Mouse (Mus musculus): ENCODE results near the gene Apoc3. TPM values are rescaled to one million over a fixed set of nuclear protein-coding genes. Genes with fewer than 3 reads are reported as not detected.
A peak's percentile ranks its signal among the peaks of the same experiment; 100 is the strongest.

Gene Apoc3
- total RNA-seq, 2 experiments from 2014 or later = not detected

- no peak for DNase-seq (ENCODE audit: low spot score in 2 of 2)
Observed at GRCm38 (mm10) chr9:46230450-46230975, 4.9 kb downstream of the Apoc3 start.

- peak; percentile 62 to 83 for DNase-seq (ENCODE audit: low spot score in 2 of 2)
Observed at GRCm38 (mm10) chr9:46229573-46230449, 5.6 kb downstream of the Apoc3 start.

- no peak for DNase-seq (ENCODE audit: low spot score in 2 of 2)
Observed at GRCm38 (mm10) chr9:46228491-46228890, 6.9 kb downstream of the Apoc3 start, which contains the start of gene Apoa1. Gene Apoa1 (plus strand): TSS chr9:46228580.

GRCm38 (mm10) chr9:46227064-46227614 lies 8.3 kb downstream of the Apoc3 start:
- no peak for DNase-seq (ENCODE audit: low spot score in 2 of 2)

DNA sequence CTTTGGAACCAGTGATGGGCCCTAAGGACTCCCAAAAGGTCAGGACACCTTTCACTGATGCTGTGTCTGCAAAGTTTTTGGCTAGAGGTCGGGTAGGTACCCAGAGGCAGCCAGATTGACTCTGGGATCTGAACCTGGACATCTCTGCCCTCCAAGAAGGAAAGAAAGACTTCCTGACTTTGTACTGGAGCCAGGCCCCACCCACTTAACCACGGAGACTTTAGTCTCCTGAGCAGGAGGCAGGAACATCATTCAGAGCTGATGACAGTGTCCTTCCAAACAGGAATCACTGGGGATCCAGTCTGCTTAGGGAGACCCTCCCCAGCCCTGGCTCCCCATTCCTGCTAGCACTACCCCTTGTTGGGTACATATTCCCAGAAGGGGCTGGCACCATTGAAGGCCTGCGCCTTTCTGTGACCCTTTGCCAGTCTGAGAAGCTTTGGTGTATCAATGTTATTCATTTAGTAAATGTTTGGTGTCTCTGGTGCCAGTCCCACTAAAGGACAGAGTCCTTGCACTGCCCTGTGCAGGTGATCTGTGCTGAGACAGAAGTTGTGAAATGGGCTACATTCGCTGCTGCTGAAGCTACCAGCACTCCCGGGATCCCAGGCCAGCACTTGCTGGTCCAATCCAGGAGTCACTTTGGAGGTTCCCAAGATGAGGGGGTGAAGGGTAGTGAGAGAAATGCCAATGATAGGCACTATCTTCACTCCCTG lies 10.3 kb downstream of the Apoc3 start:
- no peak for DNase-seq (ENCODE audit: low spot score in 2 of 2)

DNA sequence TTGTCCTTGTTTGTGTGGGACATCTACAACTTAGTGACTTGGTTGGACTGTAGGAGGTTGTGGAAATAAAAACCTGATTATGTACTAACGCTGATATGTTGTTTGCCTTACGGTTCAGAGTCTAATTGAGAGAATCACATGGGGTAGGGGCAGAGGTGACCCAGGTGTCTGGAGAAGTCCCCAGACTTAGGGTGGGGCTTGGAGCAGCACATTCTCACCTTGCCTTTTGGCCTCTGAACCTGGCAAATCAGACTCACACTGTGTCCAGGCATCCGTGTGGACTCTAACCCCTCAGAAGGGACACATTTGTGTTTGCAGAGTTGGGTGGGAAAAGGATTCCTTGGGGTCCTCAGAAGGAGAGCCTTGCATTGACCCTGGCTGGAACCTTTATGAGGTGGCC lies 11.3 kb downstream of the Apoc3 start:
- no peak for DNase-seq (ENCODE audit: low spot score in 2 of 2)

- no peak for DNase-seq (ENCODE audit: low spot score in 2 of 2)
Observed at GRCm38 (mm10) chr9:46223090-46223489, 12.3 kb downstream of the Apoc3 start.

DNA sequence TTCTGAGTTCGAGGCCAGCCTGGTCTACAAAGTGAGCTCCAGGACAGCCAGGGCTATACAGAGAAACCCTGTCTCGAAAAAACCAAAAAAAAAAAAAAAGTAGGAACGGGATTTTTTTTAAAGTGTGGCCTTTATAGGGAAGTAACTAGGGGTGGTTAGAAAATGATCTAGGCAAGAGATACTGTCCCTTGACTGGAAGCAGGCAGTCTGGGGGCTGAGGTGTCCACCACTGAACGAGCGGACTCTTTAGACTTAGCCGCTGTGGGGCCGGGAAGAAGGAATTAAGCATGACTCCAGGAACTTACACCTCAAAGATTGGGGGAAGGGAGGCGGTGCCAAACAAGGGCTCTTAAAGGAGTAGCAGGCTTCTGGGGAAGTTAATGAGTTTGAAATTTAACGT lies 17.3 kb downstream of the Apoc3 start:
- DNase-seq (ENCODE audit: low spot score in 2 of 2) = no peak

DNA sequence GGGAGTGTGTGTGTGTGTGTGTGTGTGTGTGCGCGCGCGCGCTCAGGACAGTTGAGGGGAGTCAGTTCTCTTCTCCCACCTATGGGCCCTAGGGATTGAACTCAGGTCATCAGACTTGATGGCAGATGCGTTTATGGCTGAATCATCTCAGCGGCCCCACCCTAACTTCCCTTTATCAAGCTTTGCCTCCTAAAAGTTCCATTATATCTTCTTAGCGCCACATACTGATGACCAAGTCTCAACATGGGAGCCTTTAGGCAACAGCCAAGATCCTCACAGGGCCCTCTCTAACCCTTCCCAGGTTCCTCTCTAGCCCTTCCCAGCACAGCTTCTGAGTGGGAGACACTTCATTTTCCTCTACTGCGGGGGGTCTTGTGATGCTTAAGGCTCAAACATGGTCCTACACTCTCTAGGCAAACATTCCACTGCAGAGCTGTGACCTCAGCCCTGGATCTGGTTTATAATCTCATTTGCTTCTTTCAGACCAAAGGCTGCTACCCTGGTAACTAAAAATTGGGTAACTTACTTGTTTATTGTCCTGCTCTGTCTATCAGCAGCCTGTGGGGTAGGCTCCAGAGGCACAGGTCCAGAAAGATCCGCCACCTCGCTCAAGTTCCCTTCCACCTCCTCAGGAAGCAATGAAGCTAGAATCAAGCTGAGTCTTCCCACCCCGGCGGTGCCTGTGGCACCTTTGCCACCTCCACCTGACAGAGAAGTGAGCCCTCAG lies 18.5 kb downstream of the Apoc3 start:
- no peak for DNase-seq (ENCODE audit: low spot score in 2 of 2)

GRCm38 (mm10) chr9:46215338-46216322 lies 19.8 kb downstream of the Apoc3 start:
- DNase-seq (ENCODE audit: low spot score in 2 of 2) = no peak

DNA sequence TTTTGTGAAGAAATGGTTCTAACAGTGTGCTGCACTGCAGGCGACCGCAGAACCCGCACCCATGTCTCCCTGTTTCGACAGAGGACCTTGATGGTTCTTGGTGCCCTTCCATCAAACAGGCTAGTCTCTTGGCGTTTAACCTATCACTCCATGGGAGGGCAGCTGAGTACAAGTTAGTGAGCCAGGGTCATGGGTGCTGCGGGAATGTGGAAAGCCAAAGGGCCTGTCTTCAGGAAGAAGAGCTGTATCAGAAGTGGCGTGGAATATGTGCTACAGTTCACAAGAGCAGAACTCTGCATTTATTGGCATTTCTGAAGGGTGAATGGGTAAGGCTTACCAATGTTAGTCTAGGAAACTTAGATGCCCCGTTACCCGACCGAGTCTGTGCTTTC lies 20.5 kb downstream of the Apoc3 start:
- no peak for DNase-seq (ENCODE audit: low spot score in 2 of 2)

DNA sequence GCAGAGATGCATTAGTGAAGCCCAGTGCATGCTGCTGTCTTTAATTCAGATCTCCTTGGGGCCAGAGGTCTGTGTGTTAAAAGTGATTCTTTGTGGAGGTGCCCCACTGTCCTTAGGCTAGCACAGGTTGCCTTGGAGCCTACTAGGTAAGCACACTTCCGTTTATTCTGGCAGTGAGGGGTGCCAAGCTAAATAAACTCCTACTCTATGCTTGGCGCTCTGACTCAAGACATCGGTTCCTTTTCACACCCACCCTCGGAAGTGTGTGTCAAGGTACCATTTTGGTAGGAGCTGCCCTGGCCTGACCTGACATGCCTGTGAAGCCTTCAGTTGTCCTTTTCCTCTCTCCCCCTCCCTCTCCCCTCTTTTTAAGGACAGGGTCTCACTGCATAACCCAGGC lies 21.2 kb downstream of the Apoc3 start:
- no peak for DNase-seq (ENCODE audit: low spot score in 2 of 2)

DNA sequence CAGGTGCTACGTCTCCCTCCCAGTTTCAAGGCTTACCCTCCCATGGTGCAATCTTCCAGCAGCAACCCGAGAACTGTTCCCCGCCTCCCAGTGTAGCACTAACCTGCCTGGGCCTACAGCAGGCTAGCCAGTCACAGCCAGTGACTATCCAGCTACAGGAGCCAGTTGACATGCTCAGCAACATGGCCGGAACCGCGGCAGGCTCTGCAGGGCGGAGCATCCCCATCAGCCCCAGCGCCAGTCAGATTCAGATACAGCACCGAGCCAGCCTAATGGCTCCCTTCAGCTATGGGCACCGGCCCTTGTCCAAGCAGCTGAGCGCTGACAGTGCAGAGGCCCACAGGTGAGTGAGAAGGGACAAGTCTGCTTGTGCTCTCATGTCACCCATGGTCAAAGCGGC lies 25.0 kb downstream of the Apoc3 start:
- DNase-seq (ENCODE audit: low spot score in 2 of 2) = no peak

GRCm38 (mm10) chr9:46208401-46208974 lies 26.9 kb downstream of the Apoc3 start:
- DNase-seq (ENCODE audit: low spot score in 2 of 2) = no peak

DNA sequence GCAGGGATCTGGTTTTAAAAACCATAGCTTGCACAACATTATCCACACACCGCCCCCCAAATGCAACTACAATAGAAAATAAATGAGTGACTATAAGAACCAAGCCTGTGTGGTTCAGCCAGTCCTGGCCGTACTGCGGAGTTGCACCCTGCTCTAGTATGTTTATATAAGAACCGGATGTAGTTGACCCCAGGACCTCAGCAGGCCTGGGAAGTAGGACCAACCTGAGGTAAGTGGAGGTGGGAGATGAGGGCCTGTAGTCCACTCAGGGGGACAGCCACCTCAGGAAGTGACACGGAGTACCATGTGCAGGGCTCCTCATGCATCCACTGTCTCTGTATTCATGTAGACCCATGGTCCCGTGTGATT lies 28.0 kb downstream of the Apoc3 start:
- DNase-seq (ENCODE audit: low spot score in 2 of 2) = no peak

- no peak for DNase-seq (ENCODE audit: low spot score in 2 of 2)
Observed at GRCm38 (mm10) chr9:46206834-46207500, 28.5 kb downstream of the Apoc3 start.

- no peak for DNase-seq (ENCODE audit: low spot score in 2 of 2)
Observed at GRCm38 (mm10) chr9:46199609-46200008, 35.8 kb downstream of the Apoc3 start.

DNA sequence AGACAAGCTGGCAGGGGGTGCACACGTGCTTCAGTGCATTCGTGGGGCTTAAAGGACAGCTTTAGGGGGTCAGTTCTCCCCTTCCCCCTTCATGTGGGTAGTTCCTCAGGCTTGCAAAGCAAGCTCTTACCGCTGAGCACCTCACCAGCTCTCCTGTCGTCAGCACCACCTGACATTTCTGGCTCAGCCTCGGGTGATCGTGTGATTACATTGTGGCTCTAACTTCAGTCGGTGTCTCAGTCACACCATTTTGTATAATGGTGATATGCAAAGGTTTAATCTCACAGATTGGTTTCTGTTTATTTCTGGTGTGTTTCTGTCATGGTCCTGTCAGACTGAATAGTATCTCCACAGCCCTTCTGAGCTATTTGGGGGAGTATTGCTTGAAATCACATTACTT lies 36.5 kb downstream of the Apoc3 start:
- DNase-seq (ENCODE audit: low spot score in 2 of 2) = no peak

- no peak for DNase-seq (ENCODE audit: low spot score in 2 of 2)
Observed at GRCm38 (mm10) chr9:46198461-46198860, 37.0 kb downstream of the Apoc3 start.

Measured in gastrocnemius, postnatal 4 days (tissue).